Mouse (Mus musculus): ENCODE measurements at regions not wholly inside any gene's neighbourhood (a gene's known extent, or its start where the extent isn't known, plus 50 kb on each side); places are given as distances from the start of the nearest gene placed in this dataset.

GRCm38 (mm10) chr8:126538136-126538535 lies 55.6 kb downstream of the Irf2bp2 start:
- no peak for DNase-seq (ENCODE audit: low spot score)

- DNase-seq (ENCODE audit: low spot score) = peak; percentile 65
Measured at GRCm38 (mm10) chr8:126536928-126537618, 56.7 kb downstream of the Irf2bp2 start.

GRCm38 (mm10) chr8:126536132-126536927 lies 57.5 kb downstream of the Irf2bp2 start:
- no peak for DNase-seq (ENCODE audit: low spot score)

GRCm38 (mm10) chr8:126532284-126532974 lies 57.6 kb upstream of the Tarbp1 start:
- DNase-seq (ENCODE audit: low spot score) = no peak

- DNase-seq (ENCODE audit: low spot score) = no peak
Measured at GRCm38 (mm10) chr8:126531459-126531858, 56.6 kb upstream of the Tarbp1 start.

- DNase-seq (ENCODE audit: low spot score) = no peak
Measured at GRCm38 (mm10) chr8:126529409-126529808, 54.5 kb upstream of the Tarbp1 start.

- DNase-seq (ENCODE audit: low spot score) = no peak
Measured at GRCm38 (mm10) chr8:126528434-126529080, 53.7 kb upstream of the Tarbp1 start.

GRCm38 (mm10) chr8:126526864-126527571 lies 52.2 kb upstream of the Tarbp1 start:
- DNase-seq (ENCODE audit: low spot score) = peak; percentile 94

- no peak for DNase-seq (ENCODE audit: low spot score)
Measured at GRCm38 (mm10) chr8:126525575-126525974, 50.7 kb upstream of the Tarbp1 start.

All from ovary, adult 18-20 months (tissue).